Mouse (Mus musculus) liver, embryonic 15.5 days (tissue): ENCODE data around the gene Tmem35b. TPM values are rescaled to one million over a fixed set of nuclear protein-coding genes. Genes with fewer than 3 reads are reported as not detected.

ENCODE experiments used
- ATAC-seq: fragments of 200-750 bp; cut with Nextera tagmentation; 2 replicates; pipeline ENCODE4 v1.8.0; 2017; ENCODE audit warnings: moderate number of reproducible peaks, mild to moderate bottlenecking, moderate library complexity; ENCODE audit not compliant: insufficient read depth
- H3K27ac ChIP-seq: fragments of 300-500 bp; sonication (generic); replicated peaks from 2 replicates; pipeline ENCODE4 v1.5.1; 2015; ENCODE audit warnings: mild to moderate bottlenecking, inconsistent platforms
- H3K27me3 ChIP-seq: fragments of 300-500 bp; sonication (generic); 2 replicates; pipeline ENCODE4 v1.6.1; 2015; ENCODE audit warnings: mild to moderate bottlenecking, inconsistent platforms
- H3K36me3 ChIP-seq: fragments of 300-500 bp; sonication (generic); replicated peaks from 2 replicates; pipeline ENCODE4 v1.6.1; 2015; ENCODE audit warnings: moderate library complexity, mild to moderate bottlenecking, inconsistent platforms
- H3K4me1 ChIP-seq: fragments of 300-500 bp; sonication (generic); replicated peaks from 2 replicates; pipeline ENCODE4 v1.6.1; 2015; ENCODE audit warnings: inconsistent platforms
- H3K4me2 ChIP-seq: fragments of 300-500 bp; sonication (generic); 2 replicates; pipeline ENCODE4 v1.6.1; 2015; ENCODE audit warnings: moderate library complexity, mild to moderate bottlenecking, inconsistent platforms
- H3K4me3 ChIP-seq: fragments of 300-500 bp; sonication (generic); replicated peaks from 2 replicates; pipeline ENCODE4 v1.5.1; 2015; ENCODE audit warnings: mild to moderate bottlenecking, inconsistent platforms
- H3K9ac ChIP-seq: fragments of 300-500 bp; sonication (generic); 2 replicates; pipeline ENCODE4 v1.6.1; 2015; ENCODE audit warnings: moderate library complexity, mild to moderate bottlenecking, inconsistent platforms
- H3K9me3 ChIP-seq: fragments of 300-500 bp; sonication (generic); replicated peaks from 2 replicates; pipeline ENCODE4 v1.6.1; 2016; ENCODE audit warnings: inconsistent platforms
- WGBS: fragments of 180-500 bp; shearing (Covaris S2); methylation state at CpG from one replicate; pipeline ENCODE4 v1.1.7; 2015; ENCODE audit warnings: mixed read lengths; ENCODE audit not compliant: insufficient replicate concordance; 5-methylcytosine and 5-hydroxymethylcytosine counted together
- polyA plus RNA-seq: library from polyadenylated mRNA; unstranded; fragments of >200 nt; fragmentation: Nextera tagmentation; extraction: Ambion mirVana; gene quantifications from 2 replicates; pipeline ENCODE4 v1.2.1, GENCODE M21; 2015

Tmem35b gene
- polyA plus RNA-seq, 1 experiment from 2014 or later: 8.0 TPM

- Histone ChIP-seq H3K9ac (no peak overlapping the region), H3K9me3 (no peaks in the 10 kb centered on the region), H3K4me3 (no peak overlapping the region), H3K36me3 (no peaks in the 10 kb centered on the region), H3K4me2 (no peak overlapping the region), H3K27ac (no peak overlapping the region), H3K27me3 (peaks cover 29% of the 10 kb centered on the region), H3K4me1 (no peaks in the 10 kb centered on the region)
- 63% methylated on average over 11 of the region's 11 CpGs for WGBS
- no peak for ATAC-seq
These were observed 54.5 kb downstream of the Tmem35b start for GRCm38 (mm10) chr4:127177961-127178360.

GRCm38 (mm10) chr4:127178671-127179070 is 55.2 kb downstream of the Tmem35b start:
- ATAC-seq: no peak
- 22% methylated on average over 9 of the region's 9 CpGs for WGBS
- no peaks in the 10 kb centered on the region for H3K36me3 ChIP-seq
- peaks cover 22% of the 10 kb centered on the region for H3K27me3 ChIP-seq
- no peak overlapping the region for H3K4me3 ChIP-seq
- H3K9me3 ChIP-seq: no peaks in the 10 kb centered on the region
- no peak overlapping the region for H3K4me2 ChIP-seq
- no peaks in the 10 kb centered on the region for H3K4me1 ChIP-seq
- no peak overlapping the region for H3K9ac ChIP-seq
- H3K27ac ChIP-seq: no peak overlapping the region

Other genes with a start within 250 kb of the Tmem35b start
- 2.6 and 3.2 TPM in 2 replicates for gene Zmym4, start 155.6 kb upstream of the Tmem35b start, polyA plus RNA-seq
- gene Sfpq, start 102.4 kb upstream of the Tmem35b start, polyA plus RNA-seq: 25.3 and 25.5 TPM in 2 replicates
- gene Zmym1, start 62.5 kb upstream of the Tmem35b start, polyA plus RNA-seq: 7.6 and 7.9 TPM in 2 replicates
- gene Zmym6, start 46.3 kb upstream of the Tmem35b start, polyA plus RNA-seq: 2.5 and 2.8 TPM in 2 replicates
- 0.20 and 0.40 TPM in 2 replicates for gene Dlgap3, start 45.5 kb downstream of the Tmem35b start, polyA plus RNA-seq
- 26.2 and 27.1 TPM in 2 replicates for gene Smim12, start 120.1 kb downstream of the Tmem35b start, polyA plus RNA-seq
- 2.2 and 2.5 TPM in 2 replicates for gene Gja4, start 190.3 kb downstream of the Tmem35b start, polyA plus RNA-seq
- gene Gjb3, start 207.2 kb downstream of the Tmem35b start, polyA plus RNA-seq: 0.18 and 0.24 TPM in 2 replicates
- not detected in 2 replicates for gene Gjb4, start 230.4 kb downstream of the Tmem35b start, polyA plus RNA-seq
- gene Gjb5, start 234.5 kb downstream of the Tmem35b start, polyA plus RNA-seq: 0.07 TPM in 1 of 2 replicates, not detected in the other